Comparison of ENCODE assay signal across 8 mouse cellular contexts in the genomic region with DNA sequence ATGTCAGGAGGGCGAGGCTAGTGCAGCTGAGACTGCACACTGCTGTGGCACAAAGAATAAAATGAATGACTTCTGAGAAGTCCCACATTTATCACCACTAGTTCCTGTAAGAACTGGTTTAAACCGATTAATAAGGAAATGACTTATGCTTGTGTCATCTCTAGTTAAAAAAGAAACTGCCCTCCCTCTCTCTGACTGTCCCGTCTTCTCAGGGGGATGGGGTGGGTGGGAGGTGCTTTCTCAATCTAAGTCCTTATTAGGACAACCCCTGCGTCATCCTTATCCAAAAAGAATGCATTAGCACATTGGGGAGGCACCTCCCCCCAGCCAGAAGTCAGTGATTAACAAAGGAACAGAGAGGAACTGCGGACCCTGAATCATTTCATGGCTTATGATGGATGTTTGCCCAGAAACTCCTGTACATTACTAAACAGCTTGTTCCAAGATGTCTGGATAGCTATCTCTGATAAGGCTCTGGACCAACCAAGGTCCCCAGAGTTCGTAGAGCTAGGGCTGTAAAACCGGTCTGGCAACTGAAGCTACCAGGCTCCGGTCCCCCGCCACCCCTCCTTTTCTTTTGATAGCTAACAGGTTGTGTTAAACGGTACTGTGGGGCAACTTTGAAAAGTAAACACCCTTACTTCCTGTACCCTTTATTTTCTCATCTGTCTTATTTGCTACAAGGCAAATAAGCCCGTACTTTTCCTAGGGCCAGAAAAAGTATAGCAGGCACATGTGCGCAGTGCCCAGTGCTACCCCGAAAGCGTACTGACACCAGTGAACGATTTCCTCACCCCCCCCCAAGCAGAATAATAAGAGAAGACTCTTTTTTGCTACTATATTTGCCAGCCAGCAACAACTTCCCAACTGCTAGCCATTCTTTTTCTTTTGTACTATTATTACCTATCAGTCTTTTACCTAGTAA. TPM values are rescaled to one million over a fixed set of nuclear protein-coding genes. Genes with fewer than 3 reads are reported as not detected.
DNase-seq lines count a peak whose midpoint lies in the region; ATAC-seq and TF ChIP-seq lines count a peak whose summit lies in the region.

No protein-coding gene starts in this region.

- H3K4me1 ChIP-seq in embryonic facial prominence, embryonic 15.5 days, result peaks cover 17% of the 10 kb centered on the region
- peaks cover 16% of the 10 kb centered on the region for H3K4me1 ChIP-seq in limb, embryonic 12.5 days (replicated peaks)
- H3K4me1 ChIP-seq in midbrain, embryonic 14.5 days (ENCODE audit: control insufficient read depth, insufficient read depth, low read length), result peaks cover 7% of the 10 kb centered on the region; the same call in 1 of the 2 replicates

- in situ Hi-C loops in Patski (cut with MboI; ENCODE audit: low pct_unique_long_range_greater_than_20kb), result no loop called here

- H3K4me3 ChIP-seq in embryonic facial prominence, embryonic 15.5 days (replicated peaks), result peak overlapping the region; percentile 37
- H3K4me3 ChIP-seq in limb, embryonic 12.5 days (replicated peaks), result peak overlapping the region; percentile 4; the same call in 1 of the 2 replicates
- no peak overlapping the region for H3K4me3 ChIP-seq in midbrain, embryonic 14.5 days (replicated peaks; ENCODE audit: low read depth, low read length)

- CTCF ChIA-PET in Patski (lab: Charles Lee), result interaction anchor here (1.0 to 17.2 kb wide), 6 partner anchors 10 to 65 kb away, joined by 3 to 228 read pairs (median 10); no protein-coding TSS in a partner anchor

- POLR2A ChIA-PET in Patski (lab: Charles Lee), result interaction anchor here (0.5 to 12.0 kb wide), 18 partner anchors 11 to 846 kb away, joined by 3 to 262 read pairs (median 6); a partner anchor contains a TSS

- WGBS in embryonic facial prominence, embryonic 15.5 days, result 5% methylated on average over 15 of the region's 15 CpGs
- 12% methylated on average over 15 of the region's 15 CpGs for WGBS in limb, embryonic 12.5 days
- WGBS in midbrain, embryonic 14.5 days, result 21% methylated on average over 15 of the region's 15 CpGs

- H3K9ac ChIP-seq in embryonic facial prominence, embryonic 15.5 days, result 0 out of 2 replicates have a peak overlapping the region, but pooled peaks have one; percentile 5
- no peak overlapping the region for H3K9ac ChIP-seq in limb, embryonic 12.5 days (replicated peaks)
- no peak overlapping the region for H3K9ac ChIP-seq in midbrain, embryonic 14.5 days (replicated peaks; ENCODE audit: low read length)

- DNase-seq in 416B (ENCODE audit: low read depth) (peak; percentile 100), Patski (ENCODE audit: low read depth, low spot score) (no peak)
- DNase-seq in heart, postnatal 4 days, result peak; percentile 68
- DNase-seq in midbrain, embryonic 14.5 days, result no peak
- DNase-seq in thymus, postnatal 4 days, result peak; percentile 63
- DNase-seq in cerebellum, postnatal 4 days (ENCODE audit: low spot score in 2 of 2), result no peak

- no peak for TF ChIP-seq CTCF in Patski (IDR thresholded peaks at IDR 0.05)

- peak overlapping the region; percentile 47 for H3K4me2 ChIP-seq in embryonic facial prominence, embryonic 15.5 days (replicated peaks)
- H3K4me2 ChIP-seq in limb, embryonic 12.5 days, result peak overlapping the region; percentile 49
- peak overlapping the region; percentile 7 for H3K4me2 ChIP-seq in midbrain, embryonic 14.5 days (ENCODE audit: low read length)

- H3K36me3 ChIP-seq in embryonic facial prominence, embryonic 15.5 days, result no peaks in the 10 kb centered on the region
- no peaks in the 10 kb centered on the region for H3K36me3 ChIP-seq in limb, embryonic 12.5 days
- H3K36me3 ChIP-seq in midbrain, embryonic 14.5 days (ENCODE audit: control insufficient read depth, insufficient read depth, low read length), result peaks cover 6% of the 10 kb centered on the region; the same call in 1 of the 2 replicates

- peak overlapping the region; percentile 77 for H3K27ac ChIP-seq in embryonic facial prominence, embryonic 15.5 days (replicated peaks)
- peak overlapping the region; percentile 26; the same call in 1 of the 2 replicates for H3K27ac ChIP-seq in limb, embryonic 12.5 days
- H3K27ac ChIP-seq in midbrain, embryonic 14.5 days (replicated peaks; ENCODE audit: low read depth, low read length), result no peak overlapping the region

- peak; percentile 63 for ATAC-seq in Patski
- ATAC-seq in embryonic facial prominence, embryonic 15.5 days (ENCODE audit: insufficient number of reproducible peaks, low FRiP score, low TSS enrichment, low read depth), result peak; percentile 85
- no peak for ATAC-seq in limb, embryonic 12.5 days (ENCODE audit: insufficient number of reproducible peaks, insufficient read depth, low FRiP score, low TSS enrichment, low read depth)
- ATAC-seq in midbrain, embryonic 14.5 days (ENCODE audit: low FRiP score, low TSS enrichment), result no peak

- H3K9me3 ChIP-seq in embryonic facial prominence, embryonic 15.5 days (replicated peaks), result no peaks in the 10 kb centered on the region
- no peaks in the 10 kb centered on the region for H3K9me3 ChIP-seq in limb, embryonic 12.5 days
- no peaks in the 10 kb centered on the region for H3K9me3 ChIP-seq in midbrain, embryonic 14.5 days (ENCODE audit: control insufficient read depth, low read length)

- H3K27me3 ChIP-seq in Patski, result no peaks in the 10 kb centered on the region
- no peaks in the 10 kb centered on the region for H3K27me3 ChIP-seq in embryonic facial prominence, embryonic 15.5 days
- H3K27me3 ChIP-seq in limb, embryonic 12.5 days, result no peaks in the 10 kb centered on the region
- no peaks in the 10 kb centered on the region for H3K27me3 ChIP-seq in midbrain, embryonic 14.5 days (ENCODE audit: control insufficient read depth, insufficient read depth, low read length)

RNA-seq across cellular contexts. Expression of a gene that starts 42.3 kb away (rescaled TPM):
- polyA plus RNA-seq in Patski (2021), result 10.9 TPM
- polyA plus RNA-seq in embryonic facial prominence, embryonic 15.5 days (2015; fragmentation: Nextera tagmentation; extraction: Ambion mirVana), result 10.0 and 11.3 TPM in 2 replicates
- total RNA-seq in heart, postnatal 4 days (2021), result 1 to 10 TPM; 8.4 to 9.7 TPM
- polyA plus RNA-seq in limb, embryonic 12.5 days (2016; fragmentation: Nextera tagmentation; extraction: Ambion mirVana), result 9.8 and 11.5 TPM in 2 replicates
- 4.7 and 6.1 TPM in 2 replicates for polyA plus RNA-seq in midbrain, embryonic 14.5 days (2014; fragmentation: Nextera tagmentation; extraction: Ambion mirVana)

RNA-seq across cellular contexts. Expression of a gene that starts 42.5 kb away (rescaled TPM):
- 39.2 TPM for polyA plus RNA-seq in Patski (2021)
- polyA plus RNA-seq in embryonic facial prominence, embryonic 15.5 days (2015; fragmentation: Nextera tagmentation; extraction: Ambion mirVana), result 70.6 and 70.8 TPM in 2 replicates
- 10 to 100 TPM; 27.7 to 28.8 TPM for total RNA-seq in heart, postnatal 4 days (2021)
- polyA plus RNA-seq in limb, embryonic 12.5 days (2016; fragmentation: Nextera tagmentation; extraction: Ambion mirVana), result 78.3 and 83.8 TPM in 2 replicates
- 44.4 and 47.8 TPM in 2 replicates for polyA plus RNA-seq in midbrain, embryonic 14.5 days (2014; fragmentation: Nextera tagmentation; extraction: Ambion mirVana)

Comparison
In these comparisons a context has a peak if more than half of its experiments do, and no peak if none do; other contexts are left out.
1. DNase-seq: peak in 416B (single experiment), heart, postnatal 4 days (single experiment) and thymus, postnatal 4 days (single experiment); none in Patski (single experiment), midbrain, embryonic 14.5 days (single experiment) and cerebellum, postnatal 4 days (0 of 2).
2. ATAC-seq: peak in Patski (single experiment) and embryonic facial prominence, embryonic 15.5 days (single experiment); none in limb, embryonic 12.5 days (single experiment) and midbrain, embryonic 14.5 days (single experiment).
3. Peak in every context shown above with its lines, with median percentiles within 50 percentile points of each other: H3K4me2 ChIP-seq.